Mouse (Mus musculus) limb, embryonic 14.5 days (tissue): Measurements from ENCODE around the gene Prr36. TPM values are rescaled to one million over a fixed set of nuclear protein-coding genes. Genes with fewer than 3 reads are reported as not detected.

Experiments used
- ATAC-seq: fragments of 200-750 bp; cut with Nextera tagmentation; 2 replicates; pipeline ENCODE4 v1.8.0; 2017; ENCODE audit warnings: low read depth, moderate number of reproducible peaks, moderate TSS enrichment; ENCODE audit not compliant: low FRiP score
- DNase-seq: peaks from one replicate; pipeline ENCODE4 v3.0.0-alpha.2; 2015; ENCODE audit warnings: low spot score
- H3K27ac ChIP-seq: fragments of 300-500 bp; sonication (generic); replicated peaks from 2 replicates; pipeline ENCODE4 v1.5.1; 2014; ENCODE audit warnings: low read depth, mild to moderate bottlenecking, low read length, moderate library complexity, mixed read lengths
- H3K27me3 ChIP-seq: fragments of 300-500 bp; sonication (generic); 2 replicates; pipeline ENCODE4 v1.6.1; 2014; ENCODE audit warnings: low read length, mixed read lengths; ENCODE audit not compliant: control insufficient read depth, insufficient read depth
- H3K36me3 ChIP-seq: fragments of 300-500 bp; sonication (generic); 2 replicates; pipeline ENCODE4 v1.6.1; 2014; ENCODE audit warnings: mild to moderate bottlenecking, low read length, moderate library complexity, mixed read lengths; ENCODE audit not compliant: control insufficient read depth, insufficient read depth
- H3K4me1 ChIP-seq: fragments of 300-500 bp; sonication (generic); 2 replicates; pipeline ENCODE4 v1.6.1; 2014; ENCODE audit warnings: antibody characterized with exemption, low read length, mixed read lengths; ENCODE audit not compliant: control insufficient read depth, insufficient read depth
- H3K4me2 ChIP-seq: fragments of 300-500 bp; sonication (generic); replicated peaks from 2 replicates; pipeline ENCODE4 v1.6.1; 2014; ENCODE audit warnings: low read depth, mild to moderate bottlenecking, low read length, moderate library complexity; ENCODE audit not compliant: severe bottlenecking
- H3K4me3 ChIP-seq: fragments of 300-500 bp; sonication (generic); replicated peaks from 2 replicates; pipeline ENCODE4 v1.5.1; 2014; ENCODE audit warnings: low read length
- H3K9ac ChIP-seq: fragments of 300-500 bp; sonication (generic); 2 replicates; pipeline ENCODE4 v1.6.1; 2014; ENCODE audit warnings: mild to moderate bottlenecking, low read depth, low read length, moderate library complexity; ENCODE audit not compliant: severe bottlenecking
- H3K9me3 ChIP-seq: fragments of 300-500 bp; sonication (generic); 2 replicates; pipeline ENCODE4 v1.6.1; 2016; ENCODE audit warnings: low read length; ENCODE audit not compliant: control insufficient read depth
- POLR2A ChIP-seq: fragments of 200-500 bp; IDR thresholded peaks from 2 replicates; pipeline ENCODE4 v1.8.0; 2012; ENCODE audit warnings: inconsistent platforms, mild to moderate bottlenecking, moderate library complexity, borderline replicate concordance; ENCODE audit not compliant: insufficient read depth, insufficient read length; ENCODE audit errors: extremely low read depth
- WGBS: fragments of 180-500 bp; shearing (Covaris S2); extraction: QIAGEN DNeasy Blood & Tissue Kit; methylation state at CpG from one replicate; pipeline ENCODE4 v1.1.7; 2014; 5-methylcytosine and 5-hydroxymethylcytosine counted together
- polyA plus RNA-seq, 2 experiments: library from polyadenylated mRNA; depleted of rRNA in 1 of 2; stranded (reverse) in 1 of 2; unstranded in 1 of 2; fragments of >200 nt; fragmentation: Nextera tagmentation in 1 of 2; extraction: Ambion mirVana in 1 of 2; gene quantifications; 2 replicates each; pipeline versions ENCODE4 v1.2.1 to v1.2.3; 2012 to 2014

Prr36 gene
- polyA plus RNA-seq (2012; rRNA removed), result 1.5 and 1.7 TPM in 2 replicates
- 1.0 and 1.2 TPM in 2 replicates for polyA plus RNA-seq (2014; fragmentation: Nextera tagmentation; extraction: Ambion mirVana)

- DNase-seq (no peak), ATAC-seq (peak; percentile 27; the same call in 1 of the 2 replicates)
- Histone ChIP-seq H3K27me3 (peaks cover 37% of the 10 kb centered on the region), H3K4me2 (peak within 1 kb of the TSS; percentile 75), H3K4me1 (peaks cover 26% of the 10 kb centered on the region; the same call in 1 of the 2 replicates), H3K9me3 (no peaks in the 10 kb centered on the region), H3K27ac (no peak within 1 kb of the TSS), H3K4me3 (peak within 1 kb of the TSS; percentile 39), H3K9ac (peak within 1 kb of the TSS; percentile 34), H3K36me3 (no peaks in the 10 kb centered on the region)
- no peak for TF ChIP-seq POLR2A
- WGBS, result 3% methylated on average over 41 of the region's 44 CpGs
Measured at GRCm38 (mm10) chr8:4216791-4217621, at the start of gene Prr36. Gene Prr36 (minus strand): TSS chr8:4217459.

- Histone ChIP-seq H3K4me1 (no peaks in the 10 kb centered on the region), H3K4me3 (no peak overlapping the region), H3K36me3 (peaks cover 98% of the 10 kb centered on the region), H3K27ac (no peak overlapping the region), H3K4me2 (no peak overlapping the region), H3K27me3 (no peaks in the 10 kb centered on the region), H3K9ac (no peak overlapping the region), H3K9me3 (no peaks in the 10 kb centered on the region)
- 92% methylated on average over 15 of the region's 15 CpGs for WGBS
- no peak for TF ChIP-seq POLR2A
- ATAC-seq (no peak), DNase-seq (no peak)
Measured at GRCm38 (mm10) chr8:4265160-4265914, 48.1 kb upstream of the Prr36 start.

GRCm38 (mm10) chr8:4263105-4263791 lies 46.0 kb upstream of the Prr36 start:
- Histone ChIP-seq H3K9me3 (no peaks in the 10 kb centered on the region), H3K4me1 (peaks cover 4% of the 10 kb centered on the region; the same call in 1 of the 2 replicates), H3K27ac (no peak overlapping the region), H3K4me3 (no peak overlapping the region), H3K27me3 (no peaks in the 10 kb centered on the region), H3K9ac (no peak overlapping the region), H3K4me2 (no peak overlapping the region), H3K36me3 (peaks cover 87% of the 10 kb centered on the region)
- WGBS, result 89% methylated on average over 8 of the region's 8 CpGs
- no peak for DNase-seq
- TF ChIP-seq POLR2A, result no peak
- no peak for ATAC-seq

GRCm38 (mm10) chr8:4259805-4260170 lies 42.5 kb upstream of the Prr36 start:
- Histone ChIP-seq H3K4me3 (peak overlapping the region; percentile 84; the same call in 1 of the 2 replicates), H3K36me3 (peaks cover 72% of the 10 kb centered on the region)

More at GRCm38 (mm10) chr8:4259805-4260170, 42.5 kb upstream of the Prr36 start:
- Histone ChIP-seq H3K9me3 (no peaks in the 10 kb centered on the region), H3K27ac (no peak overlapping the region), H3K4me2 (no peak overlapping the region), H3K9ac (no peak overlapping the region; the same call in 1 of the 2 replicates), H3K4me1 (peaks cover 15% of the 10 kb centered on the region), H3K27me3 (no peaks in the 10 kb centered on the region)
- TF ChIP-seq POLR2A, result no peak
- DNase-seq (no peak), ATAC-seq (no peak)
- 78% methylated on average over 4 of the region's 4 CpGs for whole genome bisulfite sequencing
